Mouse (Mus musculus): Measurements from ENCODE around the gene Gm4792.

Gene Gm4792

GRCm38 (mm10) chr10:94298471-94298870 lies at the start of gene Gm4792:
Gene Gm4792, minus strand, starts transcription at chr10:94298703.
- no peak for DNase-seq (ENCODE audit: extremely low spot score, low read depth, low spot score)

DNA sequence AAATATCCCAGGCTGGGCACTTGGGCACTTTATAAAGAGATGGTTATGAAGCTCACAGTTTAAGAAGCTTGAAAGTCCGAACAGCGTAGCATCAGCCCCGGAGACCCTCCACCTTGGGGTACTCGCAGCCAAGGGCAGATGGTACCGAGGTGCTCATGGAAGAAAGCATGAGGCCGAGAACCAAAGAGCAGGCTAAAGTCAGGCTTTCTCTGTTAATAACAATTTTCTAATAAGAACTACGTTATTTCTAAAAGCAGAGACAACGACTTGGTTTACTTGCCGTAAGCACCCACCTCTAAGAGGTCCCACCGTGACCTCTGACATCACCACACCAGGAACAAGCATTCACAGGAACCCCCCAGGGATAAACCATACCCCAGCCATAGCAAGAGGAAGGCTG lies 49.5 kb upstream of the Gm4792 start:
- DNase-seq (ENCODE audit: extremely low spot score, low read depth, low spot score), result no peak

GRCm38 (mm10) chr10:94347296-94347695 lies 48.8 kb upstream of the Gm4792 start:
- no peak for DNase-seq (ENCODE audit: extremely low spot score, low read depth, low spot score)

DNA sequence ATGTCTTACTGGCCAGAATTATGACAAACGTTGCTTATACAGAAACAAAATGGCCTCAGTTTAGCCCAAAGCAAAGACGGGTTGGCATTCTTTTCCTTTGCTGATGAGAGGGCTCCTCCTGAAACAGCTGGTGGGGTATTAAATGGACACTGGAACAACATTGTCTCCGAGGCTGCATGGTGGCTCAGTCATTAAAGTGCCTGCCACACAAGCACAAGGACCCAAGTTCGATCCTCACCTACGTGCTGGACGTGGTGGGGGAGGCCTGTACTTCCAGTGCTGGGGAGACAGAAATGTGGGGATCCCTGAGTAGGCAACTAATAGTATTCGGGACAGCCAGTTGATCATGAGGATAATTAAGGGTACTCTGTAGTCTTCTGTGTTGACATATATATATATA lies 48.1 kb upstream of the Gm4792 start:
- no peak for DNase-seq (ENCODE audit: extremely low spot score, low read depth, low spot score)

GRCm38 (mm10) chr10:94345509-94346252 lies 47.2 kb upstream of the Gm4792 start:
- no peak for DNase-seq (ENCODE audit: extremely low spot score, low read depth, low spot score)

GRCm38 (mm10) chr10:94344631-94345417 lies 46.3 kb upstream of the Gm4792 start:
- DNase-seq (ENCODE audit: extremely low spot score, low read depth, low spot score), result no peak

- no peak for DNase-seq (ENCODE audit: extremely low spot score, low read depth, low spot score)
Measured at GRCm38 (mm10) chr10:94343581-94343980, 45.1 kb upstream of the Gm4792 start.

GRCm38 (mm10) chr10:94342256-94342655 lies 43.8 kb upstream of the Gm4792 start:
- no peak for DNase-seq (ENCODE audit: extremely low spot score, low read depth, low spot score)

DNA sequence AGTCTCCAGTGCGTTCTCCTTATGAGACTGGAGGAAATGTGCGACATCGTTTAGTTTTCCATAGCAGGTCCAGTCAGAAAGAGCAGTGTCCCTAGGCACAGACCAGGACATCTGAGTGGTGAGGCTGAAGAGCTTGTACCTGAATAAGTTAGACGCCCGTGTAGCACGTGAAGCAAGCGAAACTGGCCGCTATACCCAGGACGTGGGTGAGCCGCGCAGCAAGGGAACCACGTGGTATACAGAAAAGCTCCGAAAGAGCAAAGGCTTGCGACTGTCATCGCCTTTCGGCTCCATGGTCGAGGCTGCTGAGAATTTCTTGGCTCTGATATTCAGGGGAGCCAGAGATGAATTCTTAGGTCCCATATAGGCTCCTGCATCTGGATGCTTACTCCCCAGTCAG lies 43.0 kb upstream of the Gm4792 start:
- no peak for DNase-seq (ENCODE audit: extremely low spot score, low read depth, low spot score)

- DNase-seq (ENCODE audit: extremely low spot score, low read depth, low spot score), result no peak
Measured at GRCm38 (mm10) chr10:94336071-94336470, 37.6 kb upstream of the Gm4792 start.

- no peak for DNase-seq (ENCODE audit: extremely low spot score, low read depth, low spot score)
Measured at GRCm38 (mm10) chr10:94335047-94335446, 36.5 kb upstream of the Gm4792 start.

DNA sequence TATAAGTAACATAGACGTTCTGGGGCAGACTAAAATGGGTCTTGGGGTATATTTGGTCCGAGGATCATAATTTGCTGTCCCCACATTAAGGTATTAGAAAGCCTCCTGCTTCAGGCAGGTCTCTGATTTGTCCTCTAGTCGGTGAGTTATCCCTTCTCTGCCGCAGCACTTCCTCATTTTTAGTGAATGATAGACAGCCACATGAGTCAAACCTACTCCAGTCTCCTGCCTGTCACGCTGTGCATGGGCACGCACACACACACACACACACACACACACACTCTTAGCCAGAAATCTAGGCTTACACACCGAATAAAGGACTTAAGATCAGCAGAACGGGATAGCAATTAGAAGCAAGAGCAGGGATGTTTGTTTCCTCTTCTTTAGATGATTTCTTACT lies 34.8 kb upstream of the Gm4792 start:
- DNase-seq (ENCODE audit: extremely low spot score, low read depth, low spot score), result no peak

DNA sequence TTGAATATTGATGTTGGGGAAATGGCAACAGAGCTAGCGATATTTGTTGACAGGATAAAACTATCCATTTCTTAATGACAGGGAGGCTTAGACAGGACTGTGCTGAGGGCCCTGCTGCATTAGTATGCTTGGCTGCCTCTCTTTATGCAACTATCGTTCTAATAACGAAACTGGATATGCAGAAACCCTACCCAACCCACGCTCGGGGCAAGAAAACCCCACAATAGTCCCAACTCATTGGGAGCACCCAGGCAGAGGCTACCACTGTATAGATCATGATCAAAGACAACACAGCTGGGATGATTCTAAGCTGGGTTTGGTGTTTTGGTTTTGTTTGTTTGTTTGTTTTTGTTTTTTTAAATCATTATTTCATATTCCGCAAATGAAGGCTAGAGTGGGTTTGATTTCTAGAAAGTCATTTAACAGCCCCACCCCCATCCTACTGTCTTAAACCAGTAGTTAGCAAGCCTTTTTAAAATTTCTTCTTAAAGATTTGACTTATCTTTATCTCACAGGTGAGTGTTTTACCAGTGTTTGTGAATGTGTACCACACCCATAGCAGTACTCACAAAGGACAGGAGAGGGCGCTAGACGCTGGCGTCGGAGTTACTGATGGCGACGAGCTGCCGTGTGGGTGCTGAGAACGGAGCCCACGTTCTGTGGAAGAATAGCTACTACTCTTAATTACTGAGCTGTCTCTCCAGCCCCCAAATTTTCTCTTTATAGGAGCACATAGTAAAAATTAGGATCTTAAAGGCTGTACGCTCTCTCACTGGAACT lies 34.0 kb upstream of the Gm4792 start:
- no peak for DNase-seq (ENCODE audit: extremely low spot score, low read depth, low spot score)

DNA sequence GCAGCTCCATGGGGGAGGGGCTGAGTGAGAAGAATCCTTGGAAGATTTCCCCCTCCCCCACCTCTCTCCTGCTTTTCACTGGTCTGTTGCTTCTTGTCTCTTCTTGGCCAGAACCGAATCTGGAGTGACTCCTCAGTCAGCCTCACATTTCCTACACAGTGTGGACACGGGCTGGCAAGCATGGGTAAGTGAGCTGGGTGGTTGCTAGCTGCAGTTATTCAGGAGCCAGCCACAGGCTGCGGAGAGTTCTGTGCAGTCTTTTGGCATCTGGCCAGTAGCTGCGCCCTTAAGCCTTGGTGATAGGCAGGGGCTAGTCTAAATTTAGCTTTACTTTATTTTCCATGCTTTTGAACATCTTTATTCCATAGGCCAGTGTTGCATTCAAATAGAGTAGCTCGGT lies 31.5 kb upstream of the Gm4792 start:
- no peak for DNase-seq (ENCODE audit: extremely low spot score, low read depth, low spot score)

DNA sequence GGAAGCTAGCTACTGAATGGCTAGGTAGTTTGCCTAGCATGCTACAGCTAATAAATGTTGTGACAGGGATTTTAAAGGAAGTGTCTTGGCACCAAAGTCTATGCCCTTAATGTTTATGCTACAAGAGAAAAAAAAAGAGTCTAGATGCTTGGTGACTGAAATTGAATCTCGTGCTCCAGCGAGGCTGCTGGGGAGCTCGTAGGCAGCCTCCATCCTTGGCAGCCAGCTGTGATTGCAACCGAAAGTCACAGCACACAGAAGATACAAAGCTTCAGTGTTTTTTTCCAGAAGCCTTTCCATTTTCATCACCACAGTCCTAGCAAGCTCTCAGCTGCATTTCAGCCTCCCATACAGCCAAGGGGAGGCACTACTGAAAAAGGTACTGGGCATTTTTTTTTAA lies 20.1 kb upstream of the Gm4792 start:
- DNase-seq (ENCODE audit: extremely low spot score, low read depth, low spot score), result no peak

DNA sequence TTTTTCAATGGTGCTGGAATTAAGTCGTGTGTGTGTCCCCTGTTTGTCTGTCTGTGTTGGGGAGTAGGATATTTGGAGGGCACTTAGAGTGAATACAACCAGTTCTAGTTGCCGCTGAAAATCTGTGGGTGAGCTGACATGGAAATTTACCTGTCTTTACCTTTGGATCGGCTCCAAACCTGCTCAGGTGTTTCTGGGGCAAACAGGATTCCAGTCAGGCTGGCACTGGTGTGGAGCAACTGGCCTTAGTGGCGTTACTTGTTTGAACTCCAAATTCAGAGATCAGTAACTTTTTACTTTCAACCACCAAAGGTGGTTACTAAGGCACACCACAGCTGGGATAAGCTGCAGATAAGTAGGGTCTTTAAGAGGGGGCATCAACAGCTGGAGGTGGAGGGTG lies 14.6 kb upstream of the Gm4792 start:
- no peak for DNase-seq (ENCODE audit: extremely low spot score, low read depth, low spot score)

- DNase-seq (ENCODE audit: extremely low spot score, low read depth, low spot score), result no peak
Measured at GRCm38 (mm10) chr10:94312007-94312715, 13.7 kb upstream of the Gm4792 start.

- no peak for DNase-seq (ENCODE audit: extremely low spot score, low read depth, low spot score)
Measured at GRCm38 (mm10) chr10:94311511-94312006, 13.1 kb upstream of the Gm4792 start, which contains the start of gene Tmcc3. Gene Tmcc3, plus strand, starts transcription at chr10:94311949.

DNA sequence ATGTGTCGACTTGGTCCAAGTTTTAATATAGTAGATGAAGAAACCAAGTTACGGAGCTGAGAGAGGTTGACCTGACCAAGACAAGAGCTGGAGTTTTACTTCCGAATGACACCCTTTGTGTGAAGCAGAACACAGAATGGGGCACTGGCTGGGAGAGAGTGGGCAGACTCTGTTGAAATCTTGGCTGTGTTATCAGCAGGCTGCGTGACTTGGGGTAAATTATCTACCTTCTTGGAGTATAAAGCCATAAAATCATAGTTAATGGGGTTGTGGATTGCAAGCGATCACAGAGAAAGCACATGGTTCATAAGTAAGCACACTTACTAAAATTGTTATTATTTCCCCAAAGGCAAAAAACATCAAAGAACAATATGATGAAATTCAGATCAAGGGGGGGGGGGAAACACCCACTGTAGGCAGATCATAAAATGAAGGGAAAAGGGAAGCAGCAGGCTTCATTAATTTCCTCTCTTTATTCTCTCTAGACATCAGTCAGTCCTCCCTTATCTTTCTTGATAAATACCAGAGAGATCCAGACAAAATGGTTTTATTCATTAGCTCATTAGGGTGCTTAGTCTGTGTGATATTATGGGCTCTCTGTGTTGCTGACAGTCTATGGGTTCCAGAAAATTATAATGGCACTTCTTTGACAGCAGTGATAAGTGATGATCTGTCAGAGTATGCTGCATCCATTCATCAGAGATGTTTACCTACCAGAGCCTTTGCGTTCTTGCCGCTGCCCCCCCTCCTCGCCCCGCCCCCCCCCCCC lies 12.2 kb upstream of the Gm4792 start:
- DNase-seq (ENCODE audit: extremely low spot score, low read depth, low spot score), result no peak

GRCm38 (mm10) chr10:94305526-94305925 lies 7.0 kb upstream of the Gm4792 start:
- peak; percentile 63 for DNase-seq (ENCODE audit: extremely low spot score, low read depth, low spot score)
